ENCODE assay signal across 25 mouse cellular contexts in the genomic region with DNA sequence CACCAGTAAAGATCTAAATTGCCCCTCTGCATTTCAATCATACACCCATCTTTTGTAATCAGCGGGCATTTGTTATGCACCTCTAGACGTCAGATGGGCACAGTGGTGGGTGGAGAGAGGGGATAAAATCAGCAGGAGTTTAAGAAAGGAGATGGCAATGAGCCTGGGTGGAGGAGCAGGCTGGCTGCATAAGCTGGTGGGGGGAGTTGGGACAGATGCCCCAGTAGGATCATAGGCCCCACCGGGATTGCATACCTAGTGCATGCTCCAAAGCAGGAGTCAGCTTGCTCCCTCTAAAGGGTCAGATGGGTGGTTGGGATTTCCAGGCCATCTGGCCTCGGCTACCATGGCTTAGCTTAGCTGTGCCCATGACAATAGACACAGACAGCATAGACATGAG.
DNase-seq lines count a peak whose midpoint lies in the region; ATAC-seq and TF ChIP-seq lines count a peak whose summit lies in the region.
"Had no signal": no experiment of that assay in that cellular context is flagged by ENCODE, and none has a peak within 500 bp of the region (broad histone marks: within the 10 kb centered on the region; RNA-seq: fewer than 3 reads in every experiment).

No protein-coding gene starts in this region.

- H3K36me3 ChIP-seq in forebrain, postnatal 0 days (ENCODE audit: insufficient read depth) = no peaks in the 10 kb centered on the region
- H3K36me3 ChIP-seq in forebrain, embryonic 13.5 days (ENCODE audit: poor library complexity, severe bottlenecking) = no peaks in the 10 kb centered on the region
- H3K36me3 ChIP-seq in hindbrain, embryonic 16.5 days (ENCODE audit: control insufficient read depth, insufficient read depth, low read length) = no peaks in the 10 kb centered on the region
- no peaks in the 10 kb centered on the region for H3K36me3 ChIP-seq in hindbrain, embryonic 10.5 days
- no peaks in the 10 kb centered on the region for H3K36me3 ChIP-seq in megakaryocyte, embryonic 14.5 days (replicated peaks; ENCODE audit: low read length)
- H3K36me3 ChIP-seq: forebrain, embryonic 10.5 days; forebrain, embryonic 15.5 days; heart, embryonic 13.5 days; hindbrain, embryonic 13.5 days had no signal

- TF ChIP-seq CTCF in forebrain, postnatal 0 days (IDR thresholded peaks at IDR 0.05; ENCODE audit: low read depth) = no peak

- no peaks in the 10 kb centered on the region for H3K9me3 ChIP-seq in forebrain, postnatal 0 days (ENCODE audit: low read length)
- H3K9me3 ChIP-seq in forebrain, embryonic 13.5 days (replicated peaks) = no peaks in the 10 kb centered on the region
- no peaks in the 10 kb centered on the region for H3K9me3 ChIP-seq in hindbrain, embryonic 16.5 days (ENCODE audit: control insufficient read depth, low read length)
- H3K9me3 ChIP-seq in hindbrain, embryonic 10.5 days = no peaks in the 10 kb centered on the region
- peaks cover 33% of the 10 kb centered on the region for H3K9me3 ChIP-seq in megakaryocyte, embryonic 14.5 days
- H3K9me3 ChIP-seq: forebrain, embryonic 10.5 days; forebrain, embryonic 15.5 days; heart, embryonic 13.5 days; hindbrain, embryonic 13.5 days had no signal

- no peaks in the 10 kb centered on the region for H3K27me3 ChIP-seq in forebrain, postnatal 0 days (ENCODE audit: insufficient read depth, low read length)
- H3K27me3 ChIP-seq in forebrain, embryonic 13.5 days = no peaks in the 10 kb centered on the region
- H3K27me3 ChIP-seq in hindbrain, embryonic 16.5 days (replicated peaks; ENCODE audit: control insufficient read depth, insufficient read depth, low read length) = no peaks in the 10 kb centered on the region
- no peaks in the 10 kb centered on the region for H3K27me3 ChIP-seq in hindbrain, embryonic 10.5 days (ENCODE audit: insufficient read depth, poor library complexity, severe bottlenecking)
- no peaks in the 10 kb centered on the region for H3K27me3 ChIP-seq in megakaryocyte, embryonic 14.5 days (replicated peaks)
- H3K27me3 ChIP-seq: forebrain, embryonic 15.5 days; heart, embryonic 13.5 days; hindbrain, embryonic 13.5 days had no signal

- peak; percentile 72 for ATAC-seq in forebrain, postnatal 0 days
- no peak for ATAC-seq in forebrain, embryonic 13.5 days
- ATAC-seq in hindbrain, embryonic 16.5 days = peak; percentile 14; the same call in 1 of the 2 replicates
- ATAC-seq in megakaryocyte, adult 5-6 weeks (ENCODE audit: poor library complexity, severe bottlenecking) = no peak
- ATAC-seq: activated CD4-positive, CD25-positive, alpha-beta regulatory T cell, adult 4 months; forebrain, embryonic 15.5 days; inflammation-experienced regulatory T-cells, adult 6 months; intestine, embryonic 16.5 days had no signal

- no peaks in the 10 kb centered on the region; the same call in 1 of the 2 replicates for H3K4me1 ChIP-seq in forebrain, postnatal 0 days (ENCODE audit: insufficient read depth)
- no peaks in the 10 kb centered on the region for H3K4me1 ChIP-seq in forebrain, embryonic 13.5 days
- H3K4me1 ChIP-seq in hindbrain, embryonic 16.5 days (ENCODE audit: control insufficient read depth, insufficient read depth, low read depth, low read length) = no peaks in the 10 kb centered on the region
- no peaks in the 10 kb centered on the region for H3K4me1 ChIP-seq in hindbrain, embryonic 10.5 days (replicated peaks)
- no peaks in the 10 kb centered on the region for H3K4me1 ChIP-seq in megakaryocyte, embryonic 14.5 days
- H3K4me1 ChIP-seq: forebrain, embryonic 10.5 days; forebrain, embryonic 15.5 days; hindbrain, embryonic 13.5 days had no signal

- H3K9ac ChIP-seq in forebrain, postnatal 0 days = no peak overlapping the region
- no peak overlapping the region for H3K9ac ChIP-seq in forebrain, embryonic 13.5 days
- H3K9ac ChIP-seq in hindbrain, embryonic 16.5 days (ENCODE audit: low read depth, low read length) = no peak overlapping the region
- H3K9ac ChIP-seq: forebrain, embryonic 15.5 days; heart, embryonic 13.5 days; hindbrain, embryonic 13.5 days had no signal

- H3K27ac ChIP-seq in forebrain, postnatal 0 days (ENCODE audit: low read depth, low read length) = peak overlapping the region; percentile 35; the same call in 1 of the 2 replicates
- H3K27ac ChIP-seq in forebrain, embryonic 13.5 days = no peak overlapping the region
- H3K27ac ChIP-seq in hindbrain, embryonic 16.5 days (ENCODE audit: low read depth, low read length) = no peak overlapping the region
- no peak overlapping the region for H3K27ac ChIP-seq in hindbrain, embryonic 10.5 days
- H3K27ac ChIP-seq: forebrain, embryonic 10.5 days; forebrain, embryonic 15.5 days; gastrocnemius, adult 2 months; heart, embryonic 13.5 days; hindbrain, embryonic 13.5 days had no signal

- H3K4me2 ChIP-seq in forebrain, postnatal 0 days (ENCODE audit: low read depth) = no peak overlapping the region
- no peak overlapping the region for H3K4me2 ChIP-seq in forebrain, embryonic 13.5 days
- H3K4me2 ChIP-seq in hindbrain, embryonic 16.5 days (ENCODE audit: low read length) = no peak overlapping the region
- H3K4me2 ChIP-seq: forebrain, embryonic 15.5 days; heart, embryonic 13.5 days; hindbrain, embryonic 13.5 days had no signal

- peak; percentile 41 to 60 for DNase-seq in cerebellum, postnatal 10 days
- no peak for DNase-seq in cerebellum, postnatal 36 days
- peak; percentile 63 for DNase-seq in forebrain, postnatal 0 days
- DNase-seq in hindbrain, embryonic 10.5 days (ENCODE audit: low spot score) = no peak
- DNase-seq: adrenal gland, adult 8-10 months; adrenal gland, postnatal 25 days; cerebellum, adult 18-20 months; cerebellum, adult 9-10 months; gastrocnemius, adult 2 months; gastrocnemius, postnatal 14 days; heart, adult 18-20 months; heart, postnatal 14 days; heart, postnatal 4 days; kidney, adult 18-20 months had no signal

- H3K4me3 ChIP-seq in forebrain, postnatal 0 days (ENCODE audit: low read depth, low read length) = no peak overlapping the region
- no peak overlapping the region for H3K4me3 ChIP-seq in forebrain, embryonic 13.5 days
- H3K4me3 ChIP-seq in hindbrain, embryonic 16.5 days (ENCODE audit: low read length) = no peak overlapping the region
- H3K4me3 ChIP-seq in hindbrain, embryonic 10.5 days = no peak overlapping the region
- H3K4me3 ChIP-seq in megakaryocyte, embryonic 14.5 days (replicated peaks) = peak overlapping the region; percentile 42
- H3K4me3 ChIP-seq: forebrain, embryonic 10.5 days; forebrain, embryonic 15.5 days; gastrocnemius, adult 2 months; heart, embryonic 13.5 days; hindbrain, embryonic 13.5 days had no signal

- WGBS in forebrain, postnatal 0 days = 56% methylated on average over 4 of the region's 4 CpGs
- 79% methylated on average over 4 of the region's 4 CpGs for WGBS in forebrain, embryonic 13.5 days
- 57% methylated on average over 4 of the region's 4 CpGs for WGBS in hindbrain, embryonic 16.5 days
- 82% methylated on average over 4 of the region's 4 CpGs for WGBS in hindbrain, embryonic 10.5 days

Comparison
In these comparisons a context has a peak if more than half of its experiments do, and no peak if none do; other contexts are left out.
1. DNase-seq: peak in cerebellum, postnatal 10 days (2 of 2) and forebrain, postnatal 0 days (single experiment); none in cerebellum, postnatal 36 days (0 of 2) and hindbrain, embryonic 10.5 days (single experiment).
2. ATAC-seq: peak in forebrain, postnatal 0 days (single experiment) and hindbrain, embryonic 16.5 days (single experiment); none in forebrain, embryonic 13.5 days (single experiment) and megakaryocyte, adult 5-6 weeks (single experiment).